Mouse (Mus musculus) cerebellum, postnatal 14 days (tissue): ENCODE measurements around the gene Dnase2b.
A peak's percentile ranks its signal among the peaks of the same experiment; 100 is the strongest.

Experiments
- DNase-seq, 2 experiments: peaks; one replicate each; pipeline ENCODE4 v3.0.0; 2021; ENCODE audit warnings: mixed read lengths in 2 of 2

Dnase2b gene

GRCm38 (mm10) chr3:146611821-146612220, 3.6 kb downstream of the Dnase2b start:
- DNase-seq: no peak

DNA sequence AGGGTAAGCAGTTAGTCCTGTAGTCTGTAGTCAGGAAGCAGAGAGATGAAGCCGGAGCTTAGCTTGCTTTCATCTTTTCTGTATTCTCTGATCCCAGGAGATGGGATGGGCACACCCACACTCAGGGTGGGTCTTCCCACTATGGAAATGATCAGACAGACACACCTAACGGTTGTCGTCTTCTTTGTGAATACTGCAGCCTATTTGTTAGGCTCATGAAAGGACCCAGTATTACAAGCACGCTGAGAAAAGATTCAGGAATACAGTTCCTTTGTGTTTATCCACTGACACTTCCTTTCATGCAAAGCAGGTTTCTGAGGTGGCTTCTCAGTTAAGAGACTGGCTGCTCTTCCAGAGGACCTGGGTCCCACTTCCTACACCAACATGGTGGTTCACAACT, 4.1 kb downstream of the Dnase2b start:
- DNase-seq: no peak

- no peak for DNase-seq
These were observed 5.1 kb downstream of the Dnase2b start for GRCm38 (mm10) chr3:146610322-146610721.

- DNase-seq: no peak
These were observed 8.0 kb downstream of the Dnase2b start for GRCm38 (mm10) chr3:146607368-146607767.

GRCm38 (mm10) chr3:146604647-146605046, 10.7 kb downstream of the Dnase2b start:
- DNase-seq: no peak

DNA sequence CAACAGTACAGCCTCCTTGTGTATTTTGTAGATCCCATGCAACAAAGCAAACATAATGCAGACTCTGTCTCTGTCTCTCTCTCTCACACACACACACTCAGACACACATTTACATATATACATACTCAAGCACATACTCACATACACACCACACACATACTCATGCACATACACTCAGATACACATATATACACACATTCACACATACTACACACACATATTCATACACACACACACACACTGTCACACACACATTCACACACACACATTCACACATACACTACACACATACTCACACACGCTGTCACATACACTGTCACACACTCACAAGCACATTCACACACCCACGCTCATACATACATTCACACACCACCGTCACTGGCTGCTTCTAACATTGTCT, 12.9 kb downstream of the Dnase2b start:
- no peak for DNase-seq

- no peak for DNase-seq
These were observed 14.2 kb downstream of the Dnase2b start for GRCm38 (mm10) chr3:146601205-146601604.

DNA sequence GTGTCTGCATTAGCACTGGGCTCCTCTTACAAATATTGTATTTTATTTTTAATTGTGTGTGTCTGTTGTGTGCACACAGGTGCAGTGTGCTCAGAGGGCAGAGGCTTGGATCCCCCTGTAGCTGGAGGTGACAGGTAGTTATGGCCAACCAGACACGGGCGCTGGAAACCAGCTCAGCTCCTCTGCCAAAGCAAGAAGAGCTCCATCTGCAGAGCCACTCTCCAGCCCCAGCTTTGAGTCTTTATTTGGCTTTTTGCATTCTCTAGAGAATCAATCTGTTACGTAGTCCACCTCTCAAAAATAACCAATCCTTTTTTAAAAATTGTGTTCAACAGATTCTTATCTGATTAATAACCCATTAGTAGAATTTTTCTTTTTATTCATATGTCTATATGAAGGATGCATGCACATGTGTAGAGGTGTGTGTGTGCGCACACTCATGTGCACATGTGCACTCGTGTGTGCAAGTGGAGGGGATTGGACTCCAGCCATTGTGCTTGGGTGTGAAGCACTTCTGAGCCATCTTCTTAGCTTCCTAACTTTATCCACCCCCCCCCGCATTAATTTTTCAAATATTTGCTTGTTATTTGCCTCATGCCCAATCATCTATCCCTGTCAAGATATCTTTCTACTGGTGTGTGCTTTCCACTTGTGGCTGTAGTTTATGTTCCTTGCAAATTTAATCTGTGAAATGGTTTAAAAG, 16.0 kb downstream of the Dnase2b start:
- peak; percentile 14 to 24 for DNase-seq

DNA sequence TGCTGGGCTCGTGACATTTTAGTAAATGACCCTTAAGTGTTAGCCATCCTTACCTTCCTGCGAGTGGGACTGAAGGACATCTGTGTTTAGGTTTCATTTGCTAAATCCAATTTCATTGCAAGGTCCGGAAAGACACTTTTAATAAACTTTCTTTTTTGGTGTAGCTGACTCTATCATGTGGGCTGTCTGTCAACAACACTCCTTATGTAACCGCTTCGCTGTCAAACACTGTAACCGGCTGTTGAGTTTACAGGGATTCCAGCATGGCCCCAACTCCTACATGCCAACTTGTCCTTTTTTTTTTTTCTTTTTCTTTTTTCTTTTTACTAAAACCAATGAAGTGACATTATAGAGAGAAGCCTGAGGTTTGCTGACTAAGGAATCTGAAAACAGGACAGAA, 17.0 kb downstream of the Dnase2b start:
- no peak for DNase-seq

DNA sequence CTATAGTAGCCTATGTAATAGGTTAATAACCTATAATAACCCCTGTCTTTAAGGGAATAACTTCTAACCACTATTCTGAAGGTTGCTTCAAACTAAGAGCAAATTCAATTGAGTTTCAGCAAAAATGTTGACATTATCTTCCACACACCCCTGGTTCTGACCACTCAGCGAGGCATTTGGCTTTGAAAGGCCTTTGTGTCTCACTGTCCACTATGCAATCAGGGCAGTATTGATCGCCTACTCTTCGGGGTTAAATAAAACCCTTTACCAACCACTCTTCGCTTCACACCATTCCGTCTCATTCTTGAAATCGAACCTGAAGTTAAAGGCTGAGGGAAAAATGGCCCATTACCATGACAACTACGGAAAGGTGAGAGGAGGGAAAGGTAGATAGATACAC, 18.5 kb downstream of the Dnase2b start:
- no peak for DNase-seq

DNA sequence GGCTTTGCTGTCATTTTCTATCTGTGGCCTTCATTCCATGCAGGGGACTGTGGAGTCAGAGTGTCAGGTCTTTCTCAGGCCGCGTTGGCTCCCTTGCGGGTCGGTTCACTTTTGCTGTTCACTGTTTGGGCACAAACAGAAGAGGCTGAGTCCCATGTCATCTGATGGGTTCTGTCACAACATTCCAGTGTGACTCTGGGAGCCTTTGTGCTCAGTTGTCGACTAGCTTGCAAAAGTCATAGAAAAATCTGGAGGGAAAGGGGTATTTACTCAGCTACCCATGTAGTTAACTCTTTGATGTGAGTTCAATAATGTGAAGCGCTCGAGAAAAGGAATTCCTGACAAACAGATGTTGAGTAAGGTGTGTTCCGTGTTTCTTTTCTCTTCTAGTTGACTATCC, 19.0 kb downstream of the Dnase2b start:
- DNase-seq: no peak

- DNase-seq: no peak
These were observed 20.0 kb downstream of the Dnase2b start for GRCm38 (mm10) chr3:146595440-146595839.

DNA sequence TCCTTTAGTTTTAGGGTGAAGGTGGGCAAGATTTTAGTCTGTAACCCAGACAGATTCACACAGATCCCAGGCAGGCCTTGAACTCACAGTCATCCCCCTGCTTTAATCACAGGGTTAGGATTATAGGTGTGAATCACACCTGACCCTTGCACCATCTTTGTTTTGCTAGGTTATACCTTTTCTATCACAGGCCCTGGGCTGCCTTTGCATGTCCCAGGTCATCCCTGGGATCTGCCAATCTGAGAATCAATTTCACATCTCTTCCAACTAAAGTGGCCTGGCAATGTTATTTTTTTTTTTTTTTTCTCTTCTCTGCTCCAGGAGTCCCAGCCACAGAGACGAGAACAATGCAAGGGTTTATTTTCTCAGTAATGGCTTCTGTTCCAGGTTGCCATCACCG, 23.8 kb downstream of the Dnase2b start:
- DNase-seq: no peak

- no peak for DNase-seq
These were observed 24.2 kb downstream of the Dnase2b start for GRCm38 (mm10) chr3:146591159-146591558.

DNA sequence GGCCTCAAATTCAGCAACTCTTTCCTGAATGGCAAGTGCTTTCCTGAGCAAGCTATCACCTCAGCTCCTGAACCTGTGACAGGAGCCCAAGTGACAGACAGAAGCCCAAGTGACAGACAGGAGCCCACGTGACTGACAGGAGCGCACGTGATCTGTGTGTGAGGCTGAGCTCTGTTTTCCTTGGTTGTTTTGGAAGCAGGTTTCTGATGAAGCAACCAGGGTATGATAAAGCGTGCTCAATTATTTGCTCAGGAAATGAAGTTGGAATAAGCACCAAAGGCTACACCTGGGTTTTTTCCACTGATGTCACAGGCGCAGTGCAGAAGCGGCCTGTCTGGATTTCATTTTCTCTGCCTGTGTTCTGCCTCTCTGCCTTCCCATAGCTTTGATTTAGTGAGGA, 25.9 kb downstream of the Dnase2b start:
- DNase-seq: no peak

DNA sequence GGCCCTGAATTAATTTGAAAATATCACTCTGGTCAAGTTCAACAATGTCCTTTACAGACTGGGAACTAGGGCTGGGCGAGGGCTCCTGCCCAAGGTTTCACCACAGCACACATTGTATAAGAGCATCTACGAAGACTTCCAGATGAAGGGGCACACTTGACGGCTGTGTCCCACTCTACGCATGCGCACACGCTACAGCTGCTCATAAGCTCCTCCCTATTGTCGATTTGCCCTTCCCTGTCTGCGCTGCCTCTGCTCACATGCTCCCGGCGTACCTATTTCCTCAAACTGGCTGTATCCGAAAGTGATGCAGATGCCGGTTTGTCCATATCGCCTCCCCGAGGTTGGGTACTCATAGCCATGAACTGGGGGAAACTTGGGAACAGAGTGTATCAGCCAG, 28.8 kb downstream of the Dnase2b start:
- DNase-seq: no peak

GRCm38 (mm10) chr3:146583908-146584307, 31.5 kb downstream of the Dnase2b start:
- DNase-seq: no peak

- no peak for DNase-seq
These were observed 31.9 kb downstream of the Dnase2b start for GRCm38 (mm10) chr3:146583478-146583877.

GRCm38 (mm10) chr3:146580039-146580729, 35.2 kb downstream of the Dnase2b start:
- no peak for DNase-seq

- no peak for DNase-seq
These were observed 37.8 kb downstream of the Dnase2b start for GRCm38 (mm10) chr3:146577591-146577990.

- peak in 1 of 2 experiments; percentile 5 for DNase-seq
These were observed 44.1 kb downstream of the Dnase2b start for GRCm38 (mm10) chr3:146571341-146571740.

DNA sequence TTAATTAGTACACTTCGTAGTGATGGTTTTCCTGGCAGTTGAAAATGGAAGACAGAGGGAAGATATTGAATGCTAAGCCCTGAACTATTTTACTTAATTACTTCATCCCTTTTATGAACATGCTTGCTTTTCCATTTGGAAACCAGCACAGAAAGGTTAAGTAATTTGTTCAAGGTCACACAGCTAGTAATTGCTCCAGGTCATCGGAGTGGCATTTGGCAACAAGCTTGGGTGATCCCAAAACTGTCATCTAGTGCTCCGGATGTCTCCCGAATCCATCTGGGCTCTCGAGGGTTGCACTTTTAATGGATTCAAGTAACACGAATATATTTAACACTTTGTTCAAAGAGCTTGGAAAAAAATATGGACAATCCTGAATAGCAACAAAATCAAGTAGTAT, 44.5 kb downstream of the Dnase2b start:
- no peak for DNase-seq

GRCm38 (mm10) chr3:146570148-146570782, 45.1 kb downstream of the Dnase2b start, which contains the start of gene Uox:
TSS of gene Uox (plus strand) at chr3:146570426.
- no peak for DNase-seq

- DNase-seq: no peak
These were observed 45.8 kb downstream of the Dnase2b start for GRCm38 (mm10) chr3:146569594-146569993.
